Mouse (Mus musculus) natural killer cell, adult 2 months (primary cell): ENCODE data around the gene 1110059E24Rik.
A peak's percentile ranks its signal among the peaks of the same experiment; 100 is the strongest.

Experiments used
- DNase-seq, 2 experiments: peaks; one replicate each; pipeline ENCODE4 v3.0.0; 2022; ENCODE audit warnings: low spot score in 2 of 2

The 1110059E24Rik gene

GRCm38 (mm10) chr19:21577443-21577842, 75.3 kb downstream of the 1110059E24Rik start:
- no peak for DNase-seq

GRCm38 (mm10) chr19:21571986-21572385, 80.8 kb downstream of the 1110059E24Rik start:
- no peak for DNase-seq

- DNase-seq: peak; percentile 70 to 84
Measured at GRCm38 (mm10) chr19:21571223-21571980, 81.4 kb downstream of the 1110059E24Rik start.

DNA sequence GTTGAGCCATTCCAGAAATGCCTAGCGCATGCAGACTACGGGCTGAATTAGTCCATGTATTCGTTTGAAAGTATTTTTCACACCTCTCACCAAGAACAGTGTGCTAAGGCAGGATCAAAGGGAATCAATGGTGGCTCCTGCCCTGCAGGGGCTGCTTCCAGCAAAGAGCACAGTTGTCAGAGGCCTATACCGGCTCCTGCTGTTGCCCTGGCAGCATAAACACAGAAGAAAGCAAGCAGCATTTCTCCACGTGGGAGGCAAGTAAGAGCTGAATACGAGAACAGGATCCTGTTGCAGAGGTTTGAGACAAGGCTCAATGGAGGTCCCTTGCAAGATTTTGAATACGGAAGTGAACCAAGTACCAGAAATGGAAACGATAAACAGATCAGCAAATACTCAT, 82.0 kb downstream of the 1110059E24Rik start:
- no peak for DNase-seq

GRCm38 (mm10) chr19:21568528-21569185, 84.1 kb downstream of the 1110059E24Rik start:
- DNase-seq: peak in 1 of 2 experiments; percentile 13

DNA sequence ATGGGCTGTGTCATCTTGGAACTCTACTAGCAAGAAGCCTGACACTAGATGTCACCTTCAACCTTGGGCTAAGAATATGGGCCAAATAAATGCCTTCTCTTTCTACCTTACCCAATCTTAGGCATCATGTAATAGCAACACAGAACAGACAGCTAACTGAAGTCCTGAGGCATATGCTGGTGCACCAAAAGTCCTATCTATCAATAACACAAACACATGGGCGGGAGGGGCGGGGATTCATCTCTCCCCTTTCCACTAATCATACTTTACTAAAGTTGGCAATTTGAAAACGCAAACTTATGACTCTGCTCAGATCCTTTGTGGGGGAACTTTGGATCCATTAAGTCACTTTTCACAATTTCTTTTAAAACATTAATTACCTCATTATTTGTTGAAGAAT, 84.8 kb downstream of the 1110059E24Rik start:
- DNase-seq: no peak

GRCm38 (mm10) chr19:21566484-21566883, 86.3 kb downstream of the 1110059E24Rik start:
- no peak for DNase-seq

GRCm38 (mm10) chr19:21564461-21564797, 88.3 kb downstream of the 1110059E24Rik start:
- DNase-seq: no peak

GRCm38 (mm10) chr19:21563789-21564460, 88.9 kb downstream of the 1110059E24Rik start:
- DNase-seq: peak; percentile 60 to 76

GRCm38 (mm10) chr19:21562996-21563395, 89.8 kb downstream of the 1110059E24Rik start:
- no peak for DNase-seq

DNA sequence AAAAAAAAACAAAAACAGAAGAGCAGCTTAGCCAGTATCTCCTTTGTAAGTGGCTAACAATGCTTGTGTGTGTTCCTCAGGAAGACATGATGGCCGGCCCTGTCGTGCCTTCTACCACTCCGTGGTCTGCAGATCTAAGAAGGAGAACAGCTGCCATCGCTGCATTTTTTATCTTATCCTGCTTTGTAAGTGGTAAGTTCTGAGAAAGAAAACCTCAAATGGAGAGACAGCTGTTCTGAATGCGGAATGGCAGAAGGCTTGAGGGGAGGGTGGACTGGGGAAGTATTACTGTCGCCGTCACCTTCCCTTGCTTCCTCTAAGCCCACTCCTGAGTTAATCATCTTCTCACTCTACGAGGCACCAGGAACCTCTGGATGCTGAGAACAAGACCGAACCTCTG, 100.0 kb downstream of the 1110059E24Rik start:
- DNase-seq: no peak

GRCm38 (mm10) chr19:21551921-21552536, 100.7 kb downstream of the 1110059E24Rik start:
- DNase-seq: no peak

GRCm38 (mm10) chr19:21549713-21550112, 103.1 kb downstream of the 1110059E24Rik start:
- no peak for DNase-seq

GRCm38 (mm10) chr19:21548947-21549346, 103.8 kb downstream of the 1110059E24Rik start:
- DNase-seq: no peak

DNA sequence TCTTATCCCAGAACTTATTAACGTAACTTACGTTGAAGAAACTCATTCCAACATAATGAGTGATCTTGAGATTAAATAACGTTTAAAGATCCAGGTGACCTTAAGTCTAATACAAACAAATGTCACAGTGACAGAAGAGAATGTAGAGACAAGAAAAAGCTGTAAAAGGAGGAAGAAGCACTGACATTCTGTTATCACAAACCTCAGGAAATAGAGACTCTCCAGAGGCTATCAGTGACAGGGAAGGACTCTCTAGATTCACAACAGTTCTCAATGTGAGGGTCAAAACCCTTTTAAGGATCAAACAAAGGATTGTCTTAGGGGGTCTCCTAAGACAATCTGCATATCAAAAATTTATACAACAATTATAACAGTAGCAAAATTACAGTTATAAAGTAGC, 115.7 kb downstream of the 1110059E24Rik start:
- no peak for DNase-seq
